Mouse (Mus musculus): Measurements from ENCODE around the gene Clmn. TPM values are rescaled to one million over a fixed set of nuclear protein-coding genes. Genes with fewer than 3 reads are reported as not detected.
"Not testable (repeated sequence)": the region's sequence is repeated elsewhere in the genome, so short reads cannot be mapped to it uniquely, and the experiment has no call there.

Clmn gene
- polyA plus RNA-seq, 1 experiment from 2014 or later: 1.5 TPM

DNA sequence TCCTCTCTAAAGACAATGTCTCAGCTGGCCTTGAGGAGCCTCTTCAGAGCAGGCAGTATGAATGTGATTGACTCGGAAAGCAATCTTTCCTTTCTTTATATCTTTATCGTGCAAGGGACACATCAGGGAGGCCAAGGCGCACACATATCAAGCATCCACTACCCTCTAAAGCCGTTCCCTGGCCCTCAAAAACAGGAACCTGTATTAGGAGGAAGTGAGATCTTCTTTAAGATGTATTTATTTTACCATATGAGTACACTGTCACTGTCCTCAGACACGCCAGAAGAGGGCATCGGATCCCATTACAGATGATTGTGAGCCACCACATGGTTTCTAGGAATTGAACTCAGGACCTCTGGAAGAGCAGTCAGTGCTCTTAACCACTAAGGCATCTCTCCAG lies 122.6 kb downstream of the Clmn start:
- DNase-seq (ENCODE audit: low spot score): no peak
- H3K4me3 ChIP-seq (ENCODE audit: low read depth, low read length): no peak overlapping the region
- no peak; the same call in 1 of the 2 replicates for ATAC-seq (replicated peaks; ENCODE audit: low FRiP score)
- no peak overlapping the region for H3K4me2 ChIP-seq
- WGBS: 44% methylated on average over 6 of the region's 6 CpGs
- H3K27me3 ChIP-seq (replicated peaks; ENCODE audit: control insufficient read depth, insufficient read depth, low read length): no peaks in the 10 kb centered on the region
- no peak overlapping the region for H3K9ac ChIP-seq (ENCODE audit: low read depth, low read length)
- H3K36me3 ChIP-seq (ENCODE audit: control insufficient read depth, insufficient read depth, low read length): no peaks in the 10 kb centered on the region
- peaks cover 9% of the 10 kb centered on the region; the same call in 1 of the 2 replicates for H3K4me1 ChIP-seq (replicated peaks; ENCODE audit: control insufficient read depth, insufficient read depth, low read length)
- no peaks in the 10 kb centered on the region for H3K9me3 ChIP-seq (ENCODE audit: control insufficient read depth, low read length)
- no peak overlapping the region for H3K27ac ChIP-seq (ENCODE audit: low read depth, low read length)

- no peak for ATAC-seq (replicated peaks; ENCODE audit: low FRiP score)
- Histone ChIP-seq H3K27ac (ENCODE audit: low read depth, low read length) (no peak overlapping the region), H3K9me3 (ENCODE audit: control insufficient read depth, low read length) (no peaks in the 10 kb centered on the region), H3K36me3 (ENCODE audit: control insufficient read depth, insufficient read depth, low read length) (no peaks in the 10 kb centered on the region), H3K4me3 (ENCODE audit: low read depth, low read length) (no peak overlapping the region), H3K27me3 (replicated peaks; ENCODE audit: control insufficient read depth, insufficient read depth, low read length) (no peaks in the 10 kb centered on the region), H3K4me1 (replicated peaks; ENCODE audit: control insufficient read depth, insufficient read depth, low read length) (peaks cover 8% of the 10 kb centered on the region; the same call in 1 of the 2 replicates), H3K4me2 (no peak overlapping the region), H3K9ac (ENCODE audit: low read depth, low read length) (no peak overlapping the region)
- 71% methylated on average over 12 of the region's 12 CpGs for WGBS
- DNase-seq (ENCODE audit: low spot score): no peak
Observed at GRCm38 (mm10) chr12:104740841-104741787, 123.8 kb downstream of the Clmn start.

DNA sequence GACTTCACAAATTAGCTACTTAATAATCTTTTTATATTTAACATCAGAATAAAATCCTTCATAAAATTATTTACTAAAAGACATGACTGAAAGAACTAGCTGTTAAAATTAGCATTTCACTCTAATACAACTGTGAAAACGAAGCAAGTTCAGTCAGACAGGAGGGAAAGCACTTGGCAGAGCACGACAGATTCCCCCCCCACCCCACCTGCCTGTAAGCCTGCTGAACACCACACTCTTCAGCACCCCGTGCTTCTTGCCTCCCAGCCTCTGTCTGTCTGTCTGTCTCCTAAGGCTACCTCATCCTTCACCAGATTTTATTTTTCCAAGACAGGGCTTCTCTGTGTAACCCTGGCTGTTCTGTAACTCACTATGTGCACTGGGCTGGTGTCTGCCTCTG lies 125.9 kb downstream of the Clmn start:
- 79% methylated on average over 3 of the region's 3 CpGs for WGBS
- Histone ChIP-seq H3K9me3 (ENCODE audit: control insufficient read depth, low read length) (no peaks in the 10 kb centered on the region), H3K4me3 (ENCODE audit: low read depth, low read length) (no peak overlapping the region), H3K27ac (ENCODE audit: low read depth, low read length) (no peak overlapping the region), H3K4me2 (no peak overlapping the region), H3K27me3 (replicated peaks; ENCODE audit: control insufficient read depth, insufficient read depth, low read length) (no peaks in the 10 kb centered on the region), H3K36me3 (ENCODE audit: control insufficient read depth, insufficient read depth, low read length) (no peaks in the 10 kb centered on the region), H3K9ac (ENCODE audit: low read depth, low read length) (no peak overlapping the region), H3K4me1 (replicated peaks; ENCODE audit: control insufficient read depth, insufficient read depth, low read length) (peaks cover 8% of the 10 kb centered on the region; the same call in 1 of the 2 replicates)
- no peak for ATAC-seq (replicated peaks; ENCODE audit: low FRiP score)
- no peak for DNase-seq (ENCODE audit: low spot score)

- H3K27me3 ChIP-seq (replicated peaks; ENCODE audit: control insufficient read depth, insufficient read depth, low read length): no peaks in the 10 kb centered on the region
- H3K36me3 ChIP-seq (ENCODE audit: control insufficient read depth, insufficient read depth, low read length): no peaks in the 10 kb centered on the region
- no peak overlapping the region for H3K4me3 ChIP-seq (ENCODE audit: low read depth, low read length)
- peak overlapping the region; percentile 43; the same call in 1 of the 2 replicates for H3K27ac ChIP-seq (ENCODE audit: low read depth, low read length)
- ATAC-seq (replicated peaks; ENCODE audit: low FRiP score) (no peak), DNase-seq (ENCODE audit: low spot score) (no peak)
- no peaks in the 10 kb centered on the region for H3K9me3 ChIP-seq (ENCODE audit: control insufficient read depth, low read length)
- H3K4me2 ChIP-seq: no peak overlapping the region
- H3K9ac ChIP-seq (ENCODE audit: low read depth, low read length): no peak overlapping the region
- 84% methylated on average over 9 of the region's 9 CpGs for WGBS
- peaks cover 8% of the 10 kb centered on the region; the same call in 1 of the 2 replicates for H3K4me1 ChIP-seq (replicated peaks; ENCODE audit: control insufficient read depth, insufficient read depth, low read length)
Observed at GRCm38 (mm10) chr12:104738446-104738845, 126.4 kb downstream of the Clmn start.

DNA sequence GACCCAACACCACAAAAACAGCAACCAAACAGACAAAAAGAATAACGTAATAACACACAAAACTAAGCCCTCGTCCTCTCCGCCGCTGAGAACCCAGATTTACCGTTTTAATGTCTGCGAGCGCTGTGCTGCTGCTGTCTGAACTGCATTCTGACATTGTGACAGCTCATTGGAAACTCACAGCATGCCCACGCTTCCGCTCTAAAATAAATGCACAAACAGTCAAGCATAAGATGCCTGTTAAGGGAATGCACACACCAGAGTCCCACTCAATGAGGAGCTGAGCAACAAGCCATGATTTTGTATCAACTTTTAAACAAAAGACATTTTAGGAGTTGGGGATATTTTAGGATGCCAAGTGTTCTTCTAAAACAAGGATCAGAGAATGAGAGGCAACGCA lies 127.2 kb downstream of the Clmn start:
- H3K27me3 ChIP-seq (replicated peaks; ENCODE audit: control insufficient read depth, insufficient read depth, low read length): no peaks in the 10 kb centered on the region
- no peak overlapping the region for H3K9ac ChIP-seq (ENCODE audit: low read depth, low read length)
- H3K4me1 ChIP-seq (replicated peaks; ENCODE audit: control insufficient read depth, insufficient read depth, low read length): peaks cover 8% of the 10 kb centered on the region; the same call in 1 of the 2 replicates
- DNase-seq (ENCODE audit: low spot score) (no peak), ATAC-seq (replicated peaks; ENCODE audit: low FRiP score) (no peak)
- 93% methylated on average over 10 of the region's 10 CpGs for WGBS
- H3K4me2 ChIP-seq: no peak overlapping the region
- no peak overlapping the region for H3K4me3 ChIP-seq (ENCODE audit: low read depth, low read length)
- H3K9me3 ChIP-seq (ENCODE audit: control insufficient read depth, low read length): no peaks in the 10 kb centered on the region
- no peaks in the 10 kb centered on the region for H3K36me3 ChIP-seq (ENCODE audit: control insufficient read depth, insufficient read depth, low read length)
- H3K27ac ChIP-seq (ENCODE audit: low read depth, low read length): no peak overlapping the region

GRCm38 (mm10) chr12:104735993-104736395 lies 128.9 kb downstream of the Clmn start:
- Histone ChIP-seq H3K4me2 (no peak overlapping the region), H3K27me3 (replicated peaks; ENCODE audit: control insufficient read depth, insufficient read depth, low read length) (no peaks in the 10 kb centered on the region), H3K4me1 (replicated peaks; ENCODE audit: control insufficient read depth, insufficient read depth, low read length) (peaks cover 2% of the 10 kb centered on the region; the same call in 1 of the 2 replicates), H3K4me3 (ENCODE audit: low read depth, low read length) (no peak overlapping the region), H3K36me3 (ENCODE audit: control insufficient read depth, insufficient read depth, low read length) (peaks cover 4% of the 10 kb centered on the region; the same call in 1 of the 2 replicates), H3K9me3 (ENCODE audit: control insufficient read depth, low read length) (no peaks in the 10 kb centered on the region), H3K9ac (ENCODE audit: low read depth, low read length) (no peak overlapping the region), H3K27ac (ENCODE audit: low read depth, low read length) (no peak overlapping the region)
- DNase-seq (ENCODE audit: low spot score) (no peak), ATAC-seq (replicated peaks; ENCODE audit: low FRiP score) (no peak)
- WGBS: 75% methylated on average over 3 of the region's 3 CpGs

DNA sequence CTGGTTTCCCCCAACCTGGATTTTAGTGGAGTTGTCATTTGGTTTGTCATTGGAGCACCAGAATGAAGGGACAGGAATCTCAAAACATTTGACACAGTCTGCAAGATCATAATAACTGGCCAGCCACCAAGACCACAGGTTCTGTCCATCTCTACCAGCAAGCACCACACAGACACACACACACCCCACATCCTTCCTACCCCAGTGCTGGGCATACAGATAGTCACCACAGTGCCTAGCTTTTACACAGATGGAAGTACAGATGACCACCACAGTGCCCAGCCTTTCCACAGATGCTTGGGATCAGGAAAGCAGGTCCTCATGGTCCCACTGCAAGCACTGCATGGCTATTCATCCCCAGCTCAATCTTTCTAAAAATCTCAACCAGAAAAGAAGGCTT lies 131.7 kb downstream of the Clmn start:
- Histone ChIP-seq H3K9me3 (ENCODE audit: control insufficient read depth, low read length) (no peaks in the 10 kb centered on the region), H3K4me1 (replicated peaks; ENCODE audit: control insufficient read depth, insufficient read depth, low read length) (no peaks in the 10 kb centered on the region), H3K9ac (ENCODE audit: low read depth, low read length) (no peak overlapping the region), H3K4me3 (ENCODE audit: low read depth, low read length) (no peak overlapping the region), H3K4me2 (no peak overlapping the region), H3K27me3 (replicated peaks; ENCODE audit: control insufficient read depth, insufficient read depth, low read length) (no peaks in the 10 kb centered on the region), H3K27ac (ENCODE audit: low read depth, low read length) (no peak overlapping the region), H3K36me3 (ENCODE audit: control insufficient read depth, insufficient read depth, low read length) (peaks cover 14% of the 10 kb centered on the region; the same call in 1 of the 2 replicates)
- ATAC-seq (replicated peaks; ENCODE audit: low FRiP score) (no peak), DNase-seq (ENCODE audit: low spot score) (no peak)

DNA sequence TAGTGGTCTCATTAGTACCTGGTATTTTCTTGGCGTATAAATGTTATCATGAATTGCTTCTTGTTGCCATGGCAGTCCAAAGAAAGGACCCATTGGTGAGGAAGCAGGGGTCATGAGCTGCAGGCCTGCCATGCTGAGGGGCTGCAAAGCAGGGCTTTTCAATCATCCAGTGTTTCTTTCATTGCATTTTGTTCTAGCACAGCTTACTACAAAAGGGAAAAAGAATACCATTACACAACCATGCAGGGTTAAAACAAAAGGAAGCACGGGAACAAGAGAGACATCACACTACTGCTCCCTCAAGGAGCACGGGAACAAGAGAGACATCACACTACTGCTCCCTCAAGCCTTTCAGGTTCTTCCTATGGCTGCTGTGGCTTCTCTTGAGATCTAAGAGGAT lies 133.1 kb downstream of the Clmn start:
- Histone ChIP-seq H3K27me3 (replicated peaks; ENCODE audit: control insufficient read depth, insufficient read depth, low read length) (no peaks in the 10 kb centered on the region), H3K27ac (ENCODE audit: low read depth, low read length) (no peak overlapping the region), H3K4me2 (no peak overlapping the region), H3K4me1 (replicated peaks; ENCODE audit: control insufficient read depth, insufficient read depth, low read length) (no peaks in the 10 kb centered on the region), H3K36me3 (ENCODE audit: control insufficient read depth, insufficient read depth, low read length) (peaks cover 20% of the 10 kb centered on the region), H3K9ac (ENCODE audit: low read depth, low read length) (no peak overlapping the region), H3K4me3 (ENCODE audit: low read depth, low read length) (no peak overlapping the region), H3K9me3 (ENCODE audit: control insufficient read depth, low read length) (no peaks in the 10 kb centered on the region)
- no peak for ATAC-seq (replicated peaks; ENCODE audit: low FRiP score)
- 87% methylated on average over 3 of the region's 3 CpGs for WGBS
- DNase-seq (ENCODE audit: low spot score): no peak

DNA sequence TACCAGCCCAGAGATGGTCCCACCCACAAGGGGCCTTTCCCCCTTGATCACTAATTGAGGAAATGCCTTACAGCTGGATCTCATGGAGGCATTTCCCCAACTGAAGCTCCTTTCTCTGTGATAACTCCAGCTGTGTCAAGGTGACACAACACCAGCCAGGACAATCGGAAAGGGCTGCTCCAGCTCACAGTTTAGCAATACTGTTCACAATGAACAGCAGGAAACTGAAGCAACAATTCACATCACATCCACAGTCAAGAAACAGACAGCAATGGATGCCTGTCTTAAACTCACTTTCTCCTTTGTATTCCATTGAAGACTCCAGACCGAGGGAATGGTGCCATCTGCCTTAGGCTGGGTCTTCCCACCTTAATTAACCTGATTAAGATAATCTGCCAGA lies 138.4 kb downstream of the Clmn start:
- not testable (repeated sequence) for DNase-seq (ENCODE audit: low spot score); ATAC-seq (replicated peaks; ENCODE audit: low FRiP score); H3K27ac ChIP-seq (ENCODE audit: low read depth, low read length); H3K9ac ChIP-seq (ENCODE audit: low read depth, low read length); H3K9me3 ChIP-seq (ENCODE audit: control insufficient read depth, low read length); H3K27me3 ChIP-seq (replicated peaks; ENCODE audit: control insufficient read depth, insufficient read depth, low read length); H3K4me1 ChIP-seq (replicated peaks; ENCODE audit: control insufficient read depth, insufficient read depth, low read length); H3K4me3 ChIP-seq (ENCODE audit: low read depth, low read length); H3K4me2 ChIP-seq
- H3K36me3 ChIP-seq (ENCODE audit: control insufficient read depth, insufficient read depth, low read length): peaks cover 25% of the 10 kb centered on the region
- 91% methylated on average over 2 of the region's 2 CpGs for WGBS

All from liver, embryonic 11.5 days (tissue).